Mouse (Mus musculus) frontal cortex, postnatal 25 days (tissue): ENCODE measurements at regions not wholly inside any gene's neighbourhood (a gene's known extent, or its start where the extent isn't known, plus 50 kb on each side); places are given as distances from the start of the nearest gene placed in this dataset.

ENCODE experiments used
- DNase-seq, 2 experiments: peaks; one replicate each; pipeline ENCODE4 v3.0.0; 2022; ENCODE audit warnings: low spot score in 2 of 2

DNA sequence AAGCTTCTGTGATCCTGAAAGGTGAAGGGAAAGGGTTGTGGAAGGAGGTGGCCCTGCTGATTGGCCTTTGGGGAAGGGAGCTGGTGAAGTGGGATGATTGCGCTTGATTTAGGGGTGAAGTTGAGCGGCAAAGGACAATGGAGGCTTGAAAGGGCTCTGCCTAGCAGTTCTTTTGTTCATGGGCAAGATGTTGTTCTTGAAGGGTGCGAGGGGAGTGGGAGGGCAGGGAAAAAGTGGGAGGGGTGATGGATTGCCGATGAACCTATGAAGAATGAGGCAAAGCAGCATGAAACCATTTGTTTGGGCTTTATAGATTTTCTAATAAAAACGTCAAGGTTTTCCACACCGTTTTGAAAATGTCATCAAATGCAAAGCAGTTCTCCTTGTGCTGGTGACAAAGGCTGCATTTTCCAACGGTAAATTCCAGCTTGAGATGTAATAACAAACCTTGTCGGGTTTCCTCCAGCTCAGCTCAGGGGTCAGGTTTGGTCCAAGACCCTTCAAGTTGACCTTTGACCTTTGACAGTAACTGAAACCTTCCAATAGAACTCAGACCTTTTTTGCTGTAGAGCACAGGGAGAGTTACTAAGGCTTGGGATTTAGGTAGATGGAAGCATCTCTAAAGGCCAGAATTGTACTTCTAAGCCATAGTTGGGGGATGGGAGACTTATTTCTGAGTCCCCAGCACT is 767.2 kb upstream of the Car8 start:
- no peak for DNase-seq

DNA sequence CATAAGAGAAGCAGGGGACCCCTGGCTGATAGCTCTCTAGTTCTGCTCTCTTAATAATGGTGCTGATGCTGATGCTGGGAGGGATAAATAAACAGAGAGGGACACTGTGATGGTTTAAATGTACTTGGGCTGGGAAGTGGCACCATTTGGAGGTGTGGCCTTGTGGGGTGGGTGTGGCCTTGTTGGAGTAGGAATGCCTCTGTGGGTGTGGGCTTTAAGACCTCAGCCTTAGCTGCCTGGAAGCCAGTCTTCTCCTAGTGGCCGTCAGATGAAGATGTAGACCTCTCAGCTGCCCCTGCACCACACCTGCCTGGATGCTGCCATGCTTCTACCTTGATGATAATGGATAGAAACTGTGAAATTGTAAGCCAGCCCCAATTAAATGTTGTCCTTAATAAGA is 765.0 kb upstream of the Car8 start:
- DNase-seq: no peak

DNA sequence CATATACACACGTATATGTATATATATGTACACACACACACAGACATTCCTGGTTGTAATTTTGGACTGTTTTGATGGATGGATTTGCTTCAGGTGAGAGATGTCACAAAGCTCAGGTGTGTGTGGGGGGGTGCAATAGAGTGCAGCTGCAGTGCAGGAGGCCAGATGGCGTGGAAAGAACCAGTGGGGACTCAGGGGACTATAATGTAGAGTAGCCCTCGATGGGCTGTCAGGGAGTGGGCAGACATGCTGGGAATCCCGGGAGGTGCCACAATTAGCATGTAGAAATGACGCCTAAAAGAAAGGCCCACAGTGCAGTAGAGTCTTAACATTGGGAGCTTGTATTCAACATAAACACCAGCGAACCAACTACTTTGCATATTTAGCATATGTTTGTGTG is 763.5 kb upstream of the Car8 start:
- DNase-seq: no peak

DNA sequence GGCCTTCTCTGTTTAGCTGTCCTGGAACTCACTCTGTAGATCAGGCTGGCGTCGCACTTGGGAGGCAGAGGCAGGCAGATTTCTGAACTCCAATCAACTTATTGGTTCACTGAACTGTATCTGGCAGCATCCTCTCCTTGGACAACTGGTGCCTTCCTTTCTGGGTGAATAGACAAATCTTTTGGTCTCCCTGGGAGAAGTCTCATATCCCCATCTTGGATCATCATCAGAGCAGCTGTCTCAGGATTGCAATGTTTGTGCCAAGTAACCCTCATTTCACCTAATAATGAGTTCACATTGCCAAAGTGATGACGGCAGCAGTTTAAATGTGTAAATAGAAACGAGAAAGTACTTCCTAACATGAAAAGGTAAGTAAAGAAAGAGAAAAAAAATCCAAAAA is 759.8 kb upstream of the Car8 start:
- DNase-seq: no peak

DNA sequence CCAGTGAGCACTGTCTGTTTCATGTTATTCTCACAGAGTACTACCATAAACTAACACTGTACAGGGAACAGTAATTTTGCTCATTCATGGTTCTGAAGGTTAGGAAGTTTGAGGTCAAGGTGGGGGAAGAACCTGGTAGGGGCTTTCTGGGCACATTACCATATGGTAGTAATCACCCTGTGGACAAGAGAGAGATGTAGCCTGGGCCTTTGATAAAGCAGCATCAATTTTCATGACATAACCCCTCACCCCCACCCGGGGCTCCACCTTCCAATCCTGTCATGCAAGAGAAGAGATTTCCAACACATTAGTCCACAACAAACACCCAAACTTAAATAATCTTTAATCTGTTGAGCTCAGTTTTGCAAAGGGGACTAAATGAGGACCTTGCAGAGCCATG is 753.3 kb upstream of the Car8 start:
- DNase-seq: no peak

DNA sequence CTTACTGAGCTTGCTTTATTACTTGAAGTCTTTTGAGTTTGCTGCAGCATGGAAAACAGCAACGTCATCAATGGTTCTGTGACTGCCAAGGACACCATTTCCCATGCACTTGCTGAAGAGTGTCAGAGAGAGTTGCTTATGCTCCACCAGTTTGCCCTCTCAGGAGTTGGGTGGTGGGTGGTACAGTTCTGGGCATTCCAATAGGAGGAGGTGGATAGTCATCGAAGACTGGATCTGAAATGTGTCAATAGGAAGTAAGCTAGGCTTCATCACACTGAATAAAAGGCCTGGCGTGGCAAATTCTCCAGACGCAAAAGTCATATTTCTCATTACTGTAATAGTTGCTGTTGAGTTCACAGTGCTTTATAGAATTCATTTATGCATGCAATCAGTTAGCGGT is 751.7 kb upstream of the Car8 start:
- DNase-seq: no peak

DNA sequence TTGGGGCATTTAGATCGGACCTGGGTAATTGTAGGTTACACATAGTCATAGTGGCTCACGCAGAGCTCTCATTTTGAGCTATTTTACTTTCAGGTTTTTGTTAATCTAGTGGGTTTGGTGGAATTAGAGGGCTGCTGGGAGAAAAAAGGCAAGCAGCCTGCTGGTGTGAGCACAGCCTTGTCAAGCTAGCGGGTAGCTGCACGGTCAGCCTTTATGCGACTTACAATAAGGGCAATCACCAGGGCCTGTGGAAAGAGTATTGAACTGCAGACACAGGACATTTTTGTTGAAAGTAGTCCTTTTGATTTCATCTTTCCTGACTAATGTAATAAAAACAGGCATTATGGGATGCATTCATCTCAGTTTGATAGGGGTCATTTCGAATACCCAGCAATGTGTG is 750.8 kb upstream of the Car8 start:
- no peak for DNase-seq

DNA sequence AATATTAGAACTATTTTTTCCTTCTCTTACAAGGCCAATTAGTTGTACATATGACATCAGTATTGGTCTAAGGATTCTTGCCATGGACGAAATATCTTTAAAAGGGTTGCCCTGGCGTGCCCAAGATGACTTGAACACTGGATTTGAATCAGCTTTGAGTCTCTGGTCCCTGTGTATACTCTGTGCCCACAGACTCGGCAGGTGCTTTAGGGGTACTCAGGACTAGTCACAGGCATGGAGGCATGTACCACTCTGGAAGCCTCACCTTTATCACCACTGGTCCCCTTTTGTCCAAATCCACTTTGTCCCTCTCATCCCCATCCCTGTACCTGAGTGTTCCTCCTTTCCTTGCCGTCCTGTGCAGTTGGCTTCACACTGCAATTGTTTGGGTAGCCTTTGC is 750.3 kb upstream of the Car8 start:
- no peak for DNase-seq

DNA sequence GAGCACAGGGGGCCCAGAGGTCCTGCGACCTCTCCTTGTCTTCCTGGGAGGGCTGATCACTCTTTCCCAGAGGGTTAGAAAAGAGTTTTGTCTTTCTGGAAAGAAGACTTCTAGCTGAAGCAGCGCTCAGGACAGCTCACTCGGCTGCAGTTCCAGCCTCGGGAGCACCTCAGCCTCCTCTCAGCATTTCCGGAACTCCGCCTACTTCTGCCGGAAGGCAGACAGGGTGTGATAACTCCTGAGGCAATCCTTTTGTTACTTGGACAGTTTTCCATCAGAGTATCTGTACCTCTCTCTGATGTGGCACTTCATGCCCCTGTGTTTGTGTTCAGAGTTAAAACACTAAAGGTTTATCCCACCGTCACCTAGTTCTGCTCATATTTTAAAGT is 749.5 kb upstream of the Car8 start:
- no peak for DNase-seq

DNA sequence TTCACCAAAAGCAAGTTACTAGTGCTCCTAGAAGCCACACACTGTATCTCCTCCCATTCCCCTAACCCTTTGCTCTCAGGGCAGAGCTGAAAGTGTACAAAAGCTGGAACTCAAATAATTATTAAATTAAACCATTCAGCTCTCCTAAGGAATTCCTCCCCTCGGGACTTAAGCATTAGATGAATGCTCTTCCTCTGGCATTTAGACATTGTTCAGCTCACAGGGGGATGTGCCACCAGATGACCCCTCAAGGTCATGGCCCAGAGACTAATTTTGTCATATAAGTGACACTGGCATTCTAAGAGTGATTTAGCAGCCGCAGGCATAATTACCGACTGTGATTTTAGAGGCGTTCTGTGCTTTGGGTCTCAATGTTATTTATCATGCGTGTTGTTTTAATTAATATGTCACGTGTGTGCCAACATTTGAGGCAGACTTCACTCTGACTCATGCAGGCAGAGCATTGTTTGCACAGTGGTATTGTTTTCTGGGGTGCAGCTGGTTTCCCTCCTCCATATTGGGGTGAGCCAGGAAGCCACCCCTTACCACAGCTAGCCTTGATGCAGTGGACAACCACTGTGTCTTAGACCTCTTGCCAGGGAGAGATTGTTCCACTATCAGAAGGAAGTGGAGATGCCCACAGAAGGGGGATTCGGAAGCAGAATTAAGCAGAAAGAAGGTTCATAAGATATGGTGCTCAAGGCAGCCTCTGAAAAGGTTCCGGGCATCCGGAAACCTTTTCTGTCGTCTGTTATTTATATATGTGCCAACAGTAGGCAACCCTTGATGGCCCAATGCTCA is 748.9 kb upstream of the Car8 start:
- no peak for DNase-seq

DNA sequence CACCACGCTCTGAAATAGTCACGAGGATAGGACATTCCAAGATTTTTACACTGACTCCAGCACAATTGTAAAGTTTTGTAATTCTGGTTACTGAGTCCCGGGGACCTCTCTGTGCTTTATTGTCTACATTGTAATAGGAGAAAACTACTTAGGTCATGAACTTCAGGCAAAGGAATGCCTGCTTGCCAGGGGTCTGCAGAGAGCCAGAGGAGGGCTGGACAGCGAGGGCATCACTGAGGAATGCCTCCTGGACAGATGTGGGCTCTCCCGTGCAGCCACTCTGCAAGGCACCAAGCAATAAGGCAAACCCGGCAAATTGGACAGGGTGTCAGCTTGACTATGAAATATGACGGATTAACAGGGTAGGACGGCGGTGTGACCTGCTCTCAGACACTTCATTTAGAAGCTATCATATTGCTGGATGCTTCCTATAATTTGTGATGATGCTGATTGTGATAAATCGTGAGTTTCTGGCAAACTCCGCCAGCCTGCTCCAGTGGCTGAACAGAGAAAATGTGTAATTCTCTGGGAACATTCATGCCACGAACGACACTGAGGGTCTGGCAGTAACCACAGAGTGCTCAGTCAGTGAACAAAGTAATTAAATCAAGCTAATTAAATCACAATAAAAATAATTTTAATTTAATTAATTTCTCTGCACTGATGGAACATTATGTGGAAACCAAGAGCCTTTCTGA is 747.7 kb upstream of the Car8 start:
- no peak for DNase-seq

DNA sequence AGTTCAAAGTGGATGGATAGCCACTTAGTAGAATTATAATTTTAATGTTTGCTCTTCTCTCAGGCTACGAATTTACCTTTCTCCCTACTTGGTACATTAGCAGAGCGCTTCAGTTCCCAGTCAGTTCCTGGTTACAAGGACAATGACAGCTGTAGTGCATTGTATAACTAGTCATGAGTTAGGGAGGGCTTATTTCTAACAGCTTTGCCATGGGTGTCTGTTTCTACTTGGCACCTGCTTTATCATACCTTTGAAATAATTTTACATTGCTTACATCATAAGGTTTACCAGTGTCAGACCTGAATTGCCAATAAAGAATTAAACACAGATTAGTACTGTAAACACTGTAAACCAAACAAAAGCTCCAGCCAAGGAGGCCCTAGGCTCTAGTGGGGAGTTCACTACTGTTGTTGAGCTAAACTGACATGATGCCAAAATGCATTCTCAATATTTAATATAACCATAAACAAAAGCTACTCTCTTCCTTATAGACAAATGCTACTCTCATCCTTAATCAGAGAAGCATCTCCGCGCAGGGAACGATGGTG is 745.3 kb upstream of the Car8 start:
- DNase-seq: no peak

DNA sequence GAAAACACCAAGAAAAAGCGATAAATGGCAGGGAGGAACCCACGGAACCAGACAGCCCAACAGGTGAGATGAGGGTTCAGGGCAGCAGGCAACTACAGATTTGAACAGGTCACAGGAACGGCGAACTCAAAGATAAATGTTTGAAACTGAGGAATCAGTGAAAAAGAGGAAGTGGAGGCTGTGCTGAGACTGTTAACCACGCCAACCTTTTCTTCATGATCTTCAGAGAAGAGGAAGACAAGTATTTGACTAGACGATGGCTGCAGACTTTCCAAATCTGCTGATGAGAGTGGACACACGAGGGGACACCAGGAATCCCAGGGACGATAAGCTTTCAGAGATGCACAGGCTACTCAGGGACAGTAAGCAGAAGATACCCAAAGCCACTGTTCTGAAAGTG is 740.1 kb upstream of the Car8 start:
- no peak for DNase-seq

DNA sequence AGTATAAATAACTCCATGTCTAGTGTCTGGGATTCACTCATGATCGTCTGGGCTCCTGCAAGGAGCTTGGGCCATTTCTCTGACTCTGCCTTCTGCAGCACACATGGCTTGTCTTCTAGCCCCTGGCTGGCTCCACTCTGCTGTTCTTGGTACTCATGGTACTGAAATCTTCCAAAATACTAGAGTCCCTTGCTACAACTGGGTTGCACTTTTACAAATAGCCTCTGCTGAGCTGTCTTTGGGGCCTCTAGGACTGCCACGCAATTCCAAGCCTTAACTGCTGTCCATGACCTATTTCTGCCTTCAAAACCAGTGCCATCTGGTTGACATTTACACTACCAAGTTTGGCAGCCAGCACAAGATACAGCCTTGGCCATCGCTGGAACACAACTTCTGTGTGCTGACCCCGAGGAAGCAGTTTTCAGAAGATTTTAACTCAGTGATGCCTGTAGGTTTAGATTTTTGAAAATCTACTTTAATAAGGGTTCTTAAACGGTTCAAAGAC is 731.2 kb upstream of the Car8 start:
- DNase-seq: no peak

DNA sequence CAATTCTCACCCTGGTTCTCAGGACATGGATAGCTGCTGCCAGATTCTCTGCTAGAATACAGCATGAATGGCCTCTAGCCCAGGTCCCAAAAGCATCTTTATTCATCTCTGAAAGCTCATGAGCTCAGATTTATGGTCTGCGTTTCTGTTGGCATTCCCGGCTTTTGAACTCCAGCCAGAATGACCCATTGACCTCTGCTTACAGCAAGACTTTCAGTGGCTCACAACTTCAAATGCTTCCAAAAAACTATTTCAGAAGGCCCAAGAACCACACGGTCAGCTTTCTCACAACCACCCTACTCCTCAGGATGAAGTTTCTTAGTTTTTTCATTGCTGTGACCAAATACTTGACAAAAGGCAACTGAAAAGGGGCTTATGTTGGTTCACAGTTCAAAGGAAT is 729.9 kb upstream of the Car8 start:
- DNase-seq: no peak

DNA sequence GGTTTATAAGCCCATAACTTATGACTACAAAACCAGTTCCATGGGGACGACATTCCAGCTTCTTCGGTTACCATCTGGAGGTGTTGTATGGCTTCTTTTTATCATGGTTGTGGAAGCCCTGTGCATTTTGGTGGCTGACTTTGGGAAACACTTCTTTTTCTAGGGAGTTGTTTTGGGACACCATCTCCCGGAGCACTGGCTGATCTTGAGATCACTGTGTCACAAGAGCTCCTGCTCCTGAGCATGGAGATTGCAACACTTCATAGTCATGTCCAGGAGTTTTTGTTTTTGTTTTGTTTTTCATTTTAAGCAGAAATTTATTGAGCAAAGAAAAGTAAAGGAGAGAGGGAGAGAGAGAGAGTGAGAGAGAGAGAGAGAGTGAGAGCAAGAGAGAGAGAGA is 729.1 kb upstream of the Car8 start:
- DNase-seq: no peak

DNA sequence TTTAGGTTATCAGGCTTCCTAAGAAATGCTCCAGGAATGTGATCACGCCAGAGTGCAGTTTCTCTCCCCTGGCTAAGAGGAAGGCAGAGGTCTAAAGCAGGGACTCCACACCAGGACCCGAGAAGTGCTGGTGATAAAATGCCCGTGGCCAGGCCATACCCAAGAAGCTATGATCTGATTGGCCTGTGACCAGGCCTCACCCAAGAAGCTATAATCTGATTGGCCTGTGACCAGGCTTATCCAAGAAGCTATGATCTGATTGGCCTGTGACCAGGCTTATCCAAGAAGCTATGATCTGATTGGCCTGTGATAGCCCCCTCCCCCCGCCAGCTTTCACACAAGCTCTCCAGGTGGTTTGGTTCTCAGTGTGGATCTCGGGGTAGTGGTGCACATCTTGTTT is 726.7 kb upstream of the Car8 start:
- DNase-seq: no peak

DNA sequence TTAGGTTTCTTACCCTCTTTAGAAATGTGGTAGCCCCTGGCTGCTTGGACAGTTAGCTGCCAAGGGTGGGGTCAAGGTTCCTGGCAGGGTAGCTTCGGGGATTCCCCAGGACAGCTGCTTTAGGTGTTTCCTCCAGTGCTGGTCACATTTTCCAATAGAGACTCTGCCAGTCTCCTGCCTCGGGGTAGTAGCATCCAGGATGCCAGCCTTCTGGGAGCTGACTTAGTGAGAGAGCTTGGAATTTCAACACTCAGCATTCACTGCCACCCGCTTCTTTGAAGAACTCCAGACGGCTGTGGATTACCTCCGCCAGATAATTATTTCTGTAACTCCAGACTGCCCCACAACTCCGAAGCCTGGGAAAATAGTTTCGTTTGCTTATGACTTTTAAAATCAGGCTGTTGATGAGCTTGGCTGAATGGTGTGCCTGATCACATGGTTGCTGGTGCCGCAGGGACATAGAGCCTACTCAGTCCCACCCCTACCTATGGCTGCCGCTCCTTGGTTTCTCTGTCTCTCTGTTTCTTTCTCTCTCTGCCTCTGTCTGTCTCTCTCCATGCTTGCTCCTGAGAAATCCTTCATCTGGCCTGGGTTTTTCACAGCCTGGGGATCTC is 724.2 kb upstream of the Car8 start:
- no peak for DNase-seq

DNA sequence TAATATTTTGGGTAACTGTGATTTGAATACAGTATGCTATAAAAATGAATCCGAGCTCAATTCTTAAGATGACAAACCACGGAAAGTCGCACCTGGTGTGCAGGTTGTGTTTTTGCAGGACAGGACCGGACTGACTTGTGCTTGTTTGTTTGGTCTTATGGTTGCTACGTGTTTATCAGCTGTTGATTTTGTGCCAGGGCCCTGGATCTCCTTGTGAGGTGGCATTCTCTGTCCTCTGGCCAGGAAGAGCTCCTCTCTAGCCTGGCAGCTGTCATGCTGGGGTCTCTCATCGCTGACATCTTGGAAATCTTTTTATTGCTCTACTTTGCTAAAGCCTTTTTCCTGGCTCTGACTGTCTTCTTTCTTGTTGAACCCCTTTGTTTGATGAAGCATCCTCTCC is 723.0 kb upstream of the Car8 start:
- DNase-seq: no peak

DNA sequence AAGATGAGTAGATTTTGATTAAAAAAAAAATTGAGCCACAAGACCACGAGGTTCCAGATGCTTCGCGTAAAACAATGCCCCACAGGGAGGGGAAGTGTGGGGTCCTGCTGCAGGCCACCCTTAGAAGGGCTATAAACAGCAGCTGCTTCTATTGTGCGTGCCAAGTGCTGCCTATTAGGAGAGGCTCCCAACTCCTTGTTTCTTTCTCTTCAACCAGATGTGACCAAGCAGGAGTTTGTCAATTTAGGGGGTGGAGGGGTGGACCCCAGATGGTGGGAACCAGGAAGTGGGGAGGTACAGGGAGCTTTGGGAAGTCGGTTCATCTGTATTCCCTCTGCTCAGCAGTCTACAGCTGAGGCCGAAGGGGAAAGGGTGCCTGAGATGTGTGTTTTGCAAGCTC is 718.9 kb upstream of the Car8 start:
- DNase-seq: no peak

DNA sequence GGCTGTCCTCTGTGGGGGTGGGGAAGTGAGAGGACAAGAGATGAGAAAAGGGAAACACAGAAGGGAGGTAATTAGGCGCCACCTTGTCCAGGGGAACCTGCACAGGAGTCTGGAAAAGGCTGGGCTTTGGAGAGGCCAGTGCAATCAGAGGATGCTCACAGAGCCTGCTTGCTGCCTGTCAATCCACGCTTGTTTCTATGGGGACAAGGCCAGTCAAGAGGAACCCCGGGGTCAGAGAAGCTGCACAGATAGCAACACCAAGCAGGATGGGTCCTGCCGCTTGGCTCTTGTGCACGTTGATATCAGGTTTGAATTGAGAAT is 718.1 kb upstream of the Car8 start:
- no peak for DNase-seq

DNA sequence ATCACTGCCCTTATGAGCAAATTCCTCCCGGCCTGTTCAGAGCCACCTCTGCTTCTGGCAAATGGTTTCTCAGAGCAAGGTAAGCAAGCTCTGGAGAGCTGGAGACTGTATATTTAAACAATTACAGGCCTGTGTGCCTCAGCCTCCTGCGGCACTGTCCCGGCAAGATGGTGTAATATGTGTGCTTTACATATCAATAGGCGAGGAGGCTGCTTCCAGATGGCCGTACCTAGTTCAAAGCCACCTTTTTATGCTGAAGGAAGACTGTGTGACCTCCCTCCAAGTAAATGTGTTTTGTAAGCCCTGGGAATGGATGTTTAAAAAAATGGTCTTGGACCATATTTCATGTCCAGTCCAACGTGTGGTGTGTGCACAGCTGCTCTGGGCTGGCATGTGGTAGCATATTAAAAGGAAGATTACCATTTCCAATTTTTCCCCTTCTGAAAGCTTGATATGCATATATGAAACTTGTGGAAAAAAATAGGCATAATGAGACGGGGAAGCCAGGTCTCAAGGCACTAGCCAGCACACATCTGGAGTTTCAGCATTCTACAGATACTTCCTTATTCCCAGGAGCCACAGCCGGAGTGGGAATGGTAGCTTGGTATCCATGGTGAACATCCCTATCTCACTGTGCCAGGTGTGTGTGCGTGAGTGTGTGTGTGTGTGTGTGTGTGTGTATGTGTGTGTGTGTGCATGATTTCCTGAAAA is 717.6 kb upstream of the Car8 start:
- DNase-seq: no peak
